Mouse (Mus musculus): Measurements from ENCODE around the gene Oog4.
A peak's percentile ranks its signal among the peaks of the same experiment; 100 is the strongest.
"Not testable (repeated sequence)": the region's sequence is repeated elsewhere in the genome, so short reads cannot be mapped to it uniquely, and the experiment has no call there.

The Oog4 gene

DNA sequence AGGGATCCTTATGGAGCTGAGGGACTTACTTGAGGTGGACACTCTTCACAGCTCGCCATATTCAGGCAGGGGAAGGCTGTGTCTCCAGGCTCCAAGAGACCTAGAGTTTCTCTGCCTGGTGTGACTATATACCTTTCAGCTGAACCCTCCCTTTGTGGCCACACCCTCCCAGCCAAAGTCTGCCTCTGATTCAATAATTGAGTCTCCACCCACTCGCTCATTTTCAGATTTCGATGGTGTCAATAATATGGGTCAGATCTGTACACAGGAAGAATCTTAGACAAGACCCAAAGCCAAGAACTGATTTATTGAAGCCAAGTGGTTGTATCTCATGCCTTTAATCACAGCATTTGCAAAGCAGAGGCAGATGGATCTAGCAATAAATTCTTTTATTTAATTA lies at the start of gene Oog4:
Gene Oog4 (minus strand): TSS at position 101 of the 400 bp plus-strand sequence.
- DNase-seq, result no peak

DNA sequence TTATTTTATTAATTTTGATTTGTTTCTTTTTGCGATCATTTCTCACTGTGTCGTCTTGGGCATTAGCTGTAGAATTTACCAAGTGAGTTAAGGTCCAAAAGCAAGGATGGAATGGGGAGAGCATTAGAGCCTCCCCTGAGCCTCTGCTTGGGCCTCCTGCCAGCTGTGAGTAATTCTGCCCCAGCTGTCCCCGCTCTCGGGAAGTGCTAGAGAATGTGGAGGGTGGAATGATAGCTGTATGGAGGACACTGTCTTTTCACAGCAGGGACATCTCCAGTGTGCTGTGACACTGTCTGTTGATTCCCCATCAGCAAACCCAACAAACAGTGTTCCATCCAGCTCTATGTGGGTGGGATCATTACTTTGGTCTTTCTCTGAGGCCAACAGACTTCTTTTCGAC lies 23.4 kb downstream of the Oog4 start:
- DNase-seq, result not testable (repeated sequence)

DNA sequence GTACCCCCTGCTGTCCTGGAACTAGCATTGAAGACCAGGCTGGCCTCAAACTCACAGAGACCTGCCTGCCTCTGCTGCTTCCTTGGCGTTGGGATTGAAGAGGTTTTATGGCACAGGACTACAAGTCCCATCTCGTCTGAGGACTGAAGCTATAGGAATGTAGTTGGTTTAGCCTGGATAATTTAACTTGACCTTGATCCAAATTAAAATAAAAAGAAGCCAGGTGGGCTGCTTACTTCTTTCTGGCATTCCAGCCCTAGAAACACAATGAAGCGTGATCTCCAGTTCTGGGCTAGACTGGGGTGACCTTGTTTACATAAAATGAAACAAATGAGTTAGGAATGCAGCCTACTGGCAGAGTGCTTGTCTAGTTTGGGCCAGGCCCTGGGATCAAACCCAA lies 36.0 kb downstream of the Oog4 start:
- peak; percentile 34 for DNase-seq

DNA sequence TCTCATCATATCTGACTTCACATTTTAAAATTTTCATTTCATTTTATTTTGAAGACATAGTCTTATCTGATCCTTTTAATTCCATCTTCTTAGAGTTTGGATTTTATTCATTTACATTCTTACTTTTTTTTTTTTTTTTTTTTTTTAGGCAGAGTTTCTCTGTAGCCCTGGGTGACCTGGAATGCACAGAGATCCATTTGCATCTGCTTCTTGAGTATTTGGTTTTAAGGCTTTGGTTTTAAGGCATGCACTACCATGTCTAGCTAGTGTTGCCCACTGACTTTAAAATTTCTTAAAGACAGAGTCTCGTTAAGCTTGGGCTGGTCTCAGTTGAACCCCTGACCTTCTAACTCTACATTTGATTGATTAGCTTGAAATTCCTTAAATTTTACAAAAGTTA lies 36.5 kb downstream of the Oog4 start:
- DNase-seq, result no peak

DNA sequence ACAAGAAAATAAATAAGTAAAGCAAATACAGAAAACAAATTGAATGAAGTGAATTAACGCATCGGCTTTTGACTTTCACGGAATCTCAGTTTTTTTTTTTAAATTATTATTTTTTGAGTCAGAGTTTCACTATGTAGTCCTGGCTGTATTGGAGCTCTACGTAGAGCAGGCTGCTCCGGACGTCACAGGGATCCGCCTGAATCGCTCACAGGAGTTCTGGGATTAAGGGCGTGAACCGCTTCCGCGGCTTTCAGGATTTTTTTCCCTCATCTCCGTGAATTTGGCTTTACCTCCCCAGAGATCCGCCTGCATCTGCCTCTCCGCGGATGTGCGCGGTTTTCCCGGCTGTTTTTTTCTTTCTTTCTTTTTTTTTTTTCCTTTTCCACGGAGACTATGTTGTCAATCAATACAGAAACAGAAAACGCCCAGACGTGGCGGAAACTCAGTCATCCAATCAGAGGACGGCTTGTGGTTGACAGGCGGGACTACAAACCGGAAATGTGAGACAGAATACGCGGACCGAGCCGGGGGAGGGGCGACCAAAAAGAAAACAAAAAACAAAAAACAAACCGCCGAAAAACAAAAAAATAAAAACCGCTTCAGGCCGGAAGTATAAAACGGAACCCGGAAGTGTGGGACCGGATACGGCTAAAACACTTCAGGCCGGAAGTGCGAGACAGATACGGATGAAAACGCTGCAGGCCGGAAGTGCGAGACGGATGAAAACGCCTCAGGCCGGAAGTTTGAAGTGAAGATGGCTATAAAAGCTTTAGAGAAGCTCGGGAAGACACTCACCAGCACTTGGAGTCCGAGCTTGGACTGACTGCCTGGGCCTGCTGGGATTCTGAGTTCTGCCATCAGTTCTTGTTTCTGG lies 37.7 kb downstream of the Oog4 start, which contains the start of gene Pramef8:
Gene Pramef8 (plus strand): TSS at position 208 of the 874 bp plus-strand sequence.
- peak; percentile 95 for DNase-seq

DNA sequence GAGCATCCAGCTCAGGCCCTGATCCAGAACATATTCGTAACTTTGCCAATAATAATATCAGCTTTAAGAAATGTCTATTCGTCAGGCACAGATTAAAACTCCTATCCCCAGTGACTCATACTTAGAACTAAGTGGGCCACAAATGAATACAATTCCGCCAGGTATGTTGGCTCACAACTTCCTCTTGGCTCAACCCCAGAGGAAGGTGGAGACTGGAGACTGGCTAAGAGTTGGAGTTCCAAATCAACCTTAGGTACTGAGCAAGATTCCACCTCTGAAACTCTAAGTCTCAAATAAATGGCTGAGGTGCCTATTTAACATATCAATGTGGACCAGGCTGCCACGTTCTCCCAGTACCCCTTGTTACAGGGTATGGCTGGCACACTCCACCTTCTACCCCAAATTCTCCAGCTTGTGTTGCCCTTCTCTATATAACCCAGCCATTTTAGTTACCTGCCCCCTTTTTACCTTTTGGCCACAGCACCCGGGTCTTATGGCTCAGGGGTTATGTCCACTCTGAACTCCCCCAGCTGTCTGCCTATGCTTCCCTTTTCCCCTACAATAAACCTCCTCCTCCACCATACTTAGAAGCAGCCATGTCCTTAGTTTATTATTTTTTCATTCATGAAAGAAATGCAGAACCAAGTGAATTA lies 38.4 kb downstream of the Oog4 start:
- DNase-seq, result peak; percentile 54

DNA sequence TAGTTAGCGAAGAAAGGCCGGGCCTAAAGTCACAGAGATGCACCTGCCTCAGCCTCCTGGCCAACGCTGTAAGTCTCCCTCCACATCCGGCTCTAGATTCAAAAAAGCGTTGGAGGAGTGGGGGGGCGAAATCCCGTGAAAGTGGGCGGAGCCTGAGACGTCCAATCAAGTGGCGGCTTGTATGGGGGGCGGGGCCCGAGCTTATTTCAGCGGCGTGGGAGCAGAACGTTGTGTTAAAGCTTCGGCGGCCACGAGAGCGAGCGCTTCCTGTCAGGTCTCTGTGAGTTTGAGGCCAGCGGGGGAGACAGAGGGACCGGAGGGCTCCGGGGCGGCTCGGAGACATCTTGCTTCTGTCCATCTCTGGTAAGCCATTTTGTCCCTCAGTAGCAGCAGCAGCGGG lies 55.9 kb downstream of the Oog4 start, which contains the start of gene Pramel1:
Gene Pramel1 (plus strand): TSS at position 248 of the 400 bp plus-strand sequence.
- DNase-seq, result no peak

DNA sequence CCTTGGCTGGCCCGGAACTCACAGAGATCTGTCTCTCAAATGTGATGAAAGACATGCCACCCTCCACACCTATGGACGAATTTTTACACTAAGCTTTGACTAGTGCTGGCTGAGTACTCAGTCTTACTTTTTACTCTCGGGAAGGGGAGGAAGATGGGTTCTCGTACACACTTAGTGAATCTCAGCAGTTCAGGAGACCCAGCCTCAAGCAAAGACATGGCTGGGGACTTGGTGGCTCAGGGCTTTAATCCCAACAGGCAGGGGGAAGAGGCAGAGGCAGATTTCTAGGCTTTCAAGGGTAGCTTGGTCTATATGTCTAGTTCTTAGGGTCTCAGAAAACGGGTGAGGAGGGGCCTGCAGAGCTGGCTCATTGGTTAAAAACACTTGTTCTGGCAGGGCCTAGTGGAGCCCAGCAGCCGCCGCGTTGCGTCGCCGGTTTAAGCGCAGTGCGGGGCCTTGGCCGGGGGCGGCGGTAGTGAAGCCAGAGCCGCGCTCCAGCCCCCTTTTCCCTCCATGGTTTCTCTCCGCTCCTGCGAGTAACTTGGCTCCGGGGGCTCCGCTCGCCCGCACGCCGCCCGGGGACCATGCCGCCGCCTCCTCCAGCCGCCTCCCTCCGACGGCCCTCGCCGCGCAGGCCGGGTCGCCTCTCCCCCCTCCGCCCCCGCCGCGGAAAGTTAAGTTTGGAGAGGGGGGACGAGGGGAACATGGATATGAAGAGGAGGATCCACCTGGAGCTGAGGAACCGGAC lies 61.0 kb downstream of the Oog4 start:
- no peak for DNase-seq
